Mouse (Mus musculus): Measurements from ENCODE around the gene Gm8764. TPM values are rescaled to one million over a fixed set of nuclear protein-coding genes. Genes with fewer than 3 reads are reported as not detected.

Gene Gm8764
- polyA plus RNA-seq, 1 experiment, result not detected

DNA sequence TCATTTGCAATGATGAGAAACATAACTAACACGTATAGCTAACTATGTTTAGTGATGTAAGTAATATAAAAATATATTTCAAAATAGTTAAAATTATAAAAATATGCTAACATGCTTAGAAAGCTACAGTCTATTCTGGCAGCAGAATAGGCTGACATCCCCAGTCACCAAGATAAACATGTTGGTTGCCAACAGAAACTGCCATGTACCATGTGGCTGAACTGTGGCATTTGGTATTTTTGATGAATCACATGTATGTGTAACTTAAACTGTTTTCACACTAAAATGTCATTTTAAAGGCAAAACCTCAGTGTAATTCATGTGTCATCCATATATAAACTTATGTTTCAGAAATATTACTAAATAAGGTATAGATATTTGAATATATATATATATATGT is 49.8 kb downstream of the Gm8764 start:
- H3K27ac ChIP-seq (ENCODE audit: insufficient read depth, low read depth, low read length), result no peak overlapping the region
- no peak for DNase-seq
- no peaks in the 10 kb centered on the region for H3K4me1 ChIP-seq (ENCODE audit: control insufficient read depth, insufficient read depth, low read length)
- H3K27me3 ChIP-seq (replicated peaks; ENCODE audit: control insufficient read depth, insufficient read depth, low read length), result no peaks in the 10 kb centered on the region
- no peak overlapping the region for H3K4me3 ChIP-seq (ENCODE audit: insufficient read depth, low read depth, low read length)
- 86% methylated on average over 1 of the region's 1 CpGs for WGBS
- no peak for TF ChIP-seq POLR2A (IDR thresholded peaks at IDR 0.05; ENCODE audit: low read depth, low read length)
- TF ChIP-seq CTCF (conservative IDR thresholded peaks at IDR 0.05; ENCODE audit: insufficient read depth, insufficient read length, low read depth, low read length), result no peak
- H3K36me3 ChIP-seq (ENCODE audit: control insufficient read depth, insufficient read depth, low read length), result no peaks in the 10 kb centered on the region

DNA sequence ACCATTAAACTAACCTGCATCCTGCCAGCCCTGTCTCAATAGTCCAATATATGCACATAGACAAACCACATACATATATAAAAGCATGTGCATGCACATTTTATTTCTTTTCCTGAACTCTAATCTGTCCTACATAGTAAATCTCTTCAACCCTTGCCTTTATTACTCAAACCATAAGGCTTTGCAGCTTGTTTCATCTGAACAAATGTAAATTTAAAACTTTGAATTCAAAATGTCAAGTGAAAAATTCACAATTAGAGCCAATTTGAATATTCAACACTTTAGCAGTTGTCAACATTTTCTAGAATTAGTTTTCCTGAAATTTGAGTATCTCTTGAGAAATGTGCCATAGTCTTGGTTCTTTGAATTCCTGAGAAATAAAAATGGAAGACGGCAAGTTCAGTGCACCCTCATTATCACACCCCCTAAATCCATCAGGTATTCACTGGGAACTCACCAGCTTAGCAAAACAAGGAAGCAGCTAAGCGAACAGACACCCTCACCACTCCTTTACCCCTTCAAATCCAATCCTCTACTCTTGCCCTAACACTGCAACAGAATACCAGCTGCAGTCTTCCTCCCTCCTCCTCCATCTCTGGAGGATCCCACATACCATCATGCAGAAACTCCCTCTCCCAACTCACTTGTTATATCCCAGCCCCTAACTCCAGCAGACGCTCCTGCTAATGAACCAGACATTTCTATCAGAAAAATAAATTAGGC is 50.6 kb downstream of the Gm8764 start:
- no peak for DNase-seq
- H3K27me3 ChIP-seq (replicated peaks; ENCODE audit: control insufficient read depth, insufficient read depth, low read length), result no peaks in the 10 kb centered on the region
- TF ChIP-seq POLR2A (IDR thresholded peaks at IDR 0.05; ENCODE audit: low read depth, low read length) (no peak), CTCF (conservative IDR thresholded peaks at IDR 0.05; ENCODE audit: insufficient read depth, insufficient read length, low read depth, low read length) (no peak)
- no peak overlapping the region for H3K4me3 ChIP-seq (ENCODE audit: insufficient read depth, low read depth, low read length)
- H3K36me3 ChIP-seq (ENCODE audit: control insufficient read depth, insufficient read depth, low read length), result no peaks in the 10 kb centered on the region
- H3K4me1 ChIP-seq (ENCODE audit: control insufficient read depth, insufficient read depth, low read length), result no peaks in the 10 kb centered on the region
- WGBS, result 45% methylated on average over 3 of the region's 3 CpGs
- no peak overlapping the region for H3K27ac ChIP-seq (ENCODE audit: insufficient read depth, low read depth, low read length)

Other genes starting within 250 kb of the Gm8764 start
- not detected in 2 replicates for gene Gm21293, start 17.0 kb upstream of the Gm8764 start, polyA plus RNA-seq (2012; rRNA removed)
- gene Gm6763, start 8.5 kb upstream of the Gm8764 start, polyA plus RNA-seq (2012; rRNA removed), result not detected in 2 replicates
- gene Gm21304, start 8.5 kb downstream of the Gm8764 start, polyA plus RNA-seq (2012; rRNA removed), result not detected in 2 replicates
- not detected in 2 replicates for gene Gm21312, start 17.0 kb downstream of the Gm8764 start, polyA plus RNA-seq (2012; rRNA removed)
- gene Gm20765, start 25.5 kb downstream of the Gm8764 start, polyA plus RNA-seq (2012; rRNA removed), result not detected in 2 replicates
- not detected in 2 replicates for gene Gm4340, start 34.0 kb downstream of the Gm8764 start, polyA plus RNA-seq (2012; rRNA removed)

All from kidney, adult 2 months (tissue).